Mouse (Mus musculus) midbrain, embryonic 15.5 days (tissue): ENCODE measurements around the gene Pogz. TPM values are rescaled to one million over a fixed set of nuclear protein-coding genes. Genes with fewer than 3 reads are reported as not detected.

Experiments
- ATAC-seq: fragments of 200-750 bp; cut with Nextera tagmentation; replicated peaks from 2 replicates; pipeline ENCODE4 v1.8.0; 2017; ENCODE audit warnings: moderate TSS enrichment
- H3K27ac ChIP-seq: fragments of 300-500 bp; sonication (generic); 2 replicates; pipeline ENCODE4 v1.5.1; 2015; ENCODE audit warnings: mild to moderate bottlenecking, inconsistent platforms
- H3K27me3 ChIP-seq: fragments of 300-500 bp; sonication (generic); replicated peaks from 2 replicates; pipeline ENCODE4 v1.6.1; 2015; ENCODE audit warnings: inconsistent platforms
- H3K36me3 ChIP-seq: fragments of 300-500 bp; sonication (generic); replicated peaks from 2 replicates; pipeline ENCODE4 v1.6.1; 2015; ENCODE audit warnings: inconsistent platforms
- H3K4me1 ChIP-seq: fragments of 300-500 bp; sonication (generic); 2 replicates; pipeline ENCODE4 v1.6.1; 2015; ENCODE audit warnings: inconsistent platforms
- H3K4me2 ChIP-seq: fragments of 300-500 bp; sonication (generic); 2 replicates; pipeline ENCODE4 v1.6.1; 2015; ENCODE audit warnings: inconsistent platforms, mild to moderate bottlenecking, moderate library complexity
- H3K4me3 ChIP-seq: fragments of 300-500 bp; sonication (generic); 2 replicates; pipeline ENCODE4 v1.5.1; 2015; ENCODE audit warnings: mild to moderate bottlenecking, inconsistent platforms
- H3K9ac ChIP-seq: fragments of 300-500 bp; sonication (generic); 2 replicates; pipeline ENCODE4 v1.6.1; 2015; ENCODE audit warnings: mild to moderate bottlenecking, inconsistent platforms
- H3K9me3 ChIP-seq: fragments of 300-500 bp; sonication (generic); 2 replicates; pipeline ENCODE4 v1.6.1; 2016; ENCODE audit warnings: inconsistent platforms
- WGBS: fragments of 180-500 bp; shearing (Covaris S2); methylation state at CpG from one replicate; pipeline ENCODE4 v1.1.7; 2015; ENCODE audit warnings: mixed read lengths; 5-methylcytosine and 5-hydroxymethylcytosine counted together
- polyA plus RNA-seq: library from polyadenylated mRNA; unstranded; fragments of >200 nt; fragmentation: Nextera tagmentation; extraction: Ambion mirVana; gene quantifications from 2 replicates; pipeline ENCODE4 v1.2.1, GENCODE M21; 2015

Pogz gene
- polyA plus RNA-seq, 1 experiment from 2014 or later: 27.5 TPM

DNA sequence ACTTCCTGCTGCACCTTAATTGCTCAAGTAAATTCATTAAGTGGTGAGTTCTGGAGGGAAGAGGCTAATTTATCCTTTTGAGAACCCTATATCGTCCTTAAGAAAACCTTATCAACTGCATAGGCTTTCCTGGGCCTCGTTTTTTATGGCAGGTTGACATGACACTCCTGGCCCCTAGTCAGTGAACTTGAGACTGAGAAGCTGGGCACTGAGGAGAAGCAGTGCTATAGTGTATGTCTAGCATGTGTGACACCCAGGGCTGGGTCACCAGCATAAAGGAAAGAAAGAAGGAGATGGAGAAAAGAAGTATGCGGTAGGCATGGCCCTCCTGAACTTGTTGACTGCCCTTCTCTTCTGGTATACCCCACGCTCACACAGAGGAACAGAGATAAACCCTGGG lies 23.3 kb upstream of the Pogz start:
- no peaks in the 10 kb centered on the region for H3K36me3 ChIP-seq
- no peaks in the 10 kb centered on the region for H3K27me3 ChIP-seq
- H3K4me2 ChIP-seq: no peak overlapping the region
- WGBS: 86% methylated on average over 4 of the region's 4 CpGs
- H3K4me1 ChIP-seq: no peaks in the 10 kb centered on the region
- H3K27ac ChIP-seq: no peak overlapping the region
- H3K9me3 ChIP-seq: no peaks in the 10 kb centered on the region
- ATAC-seq: no peak
- H3K4me3 ChIP-seq: no peak overlapping the region
- no peak overlapping the region for H3K9ac ChIP-seq

DNA sequence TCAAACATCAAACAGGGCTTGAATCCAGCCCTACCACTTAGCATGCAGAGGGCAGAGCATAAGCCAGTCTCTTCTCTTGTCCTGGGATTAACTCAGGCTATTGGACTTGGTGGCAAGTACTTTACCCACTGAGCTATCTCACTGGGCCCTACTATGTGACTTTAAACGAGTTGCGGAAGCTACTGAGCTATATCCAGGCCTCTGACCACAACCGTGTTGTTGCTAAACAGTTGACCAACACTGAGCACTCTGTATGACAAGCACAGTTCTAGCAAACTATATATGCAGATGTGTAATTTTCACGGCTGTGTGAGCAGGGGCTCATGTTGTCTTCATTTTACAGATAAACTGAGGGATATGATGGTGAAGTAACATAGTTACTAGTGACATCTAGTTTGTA lies 22.7 kb upstream of the Pogz start:
- peaks cover 4% of the 10 kb centered on the region; the same call in 1 of the 2 replicates for H3K4me1 ChIP-seq
- H3K27ac ChIP-seq: no peak overlapping the region
- no peak overlapping the region for H3K4me2 ChIP-seq
- 76% methylated on average over 4 of the region's 4 CpGs for WGBS
- H3K27me3 ChIP-seq: no peaks in the 10 kb centered on the region
- ATAC-seq: no peak
- no peaks in the 10 kb centered on the region for H3K9me3 ChIP-seq
- H3K36me3 ChIP-seq: no peaks in the 10 kb centered on the region
- H3K4me3 ChIP-seq: no peak overlapping the region
- no peak overlapping the region for H3K9ac ChIP-seq

DNA sequence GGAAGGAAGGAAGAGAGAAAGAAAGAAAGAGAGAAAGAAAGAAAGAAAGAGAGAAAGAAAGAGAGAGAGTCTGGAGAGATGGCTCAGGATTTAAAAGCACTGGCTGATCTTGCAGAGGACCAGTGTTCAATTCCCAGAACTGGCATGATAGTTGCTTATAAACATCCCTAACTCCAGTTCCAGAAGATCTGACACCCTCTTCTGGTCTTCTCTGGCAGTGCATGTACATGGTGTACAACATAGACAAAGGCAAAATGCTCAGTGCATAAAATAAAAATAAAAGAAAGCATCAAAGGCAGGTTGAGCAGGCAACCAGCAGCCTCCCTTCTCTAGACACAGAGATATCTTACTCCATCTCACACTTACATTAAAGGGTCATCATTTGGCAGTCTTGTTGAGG lies 21.8 kb upstream of the Pogz start:
- no peaks in the 10 kb centered on the region for H3K36me3 ChIP-seq
- no peak for ATAC-seq

DNA sequence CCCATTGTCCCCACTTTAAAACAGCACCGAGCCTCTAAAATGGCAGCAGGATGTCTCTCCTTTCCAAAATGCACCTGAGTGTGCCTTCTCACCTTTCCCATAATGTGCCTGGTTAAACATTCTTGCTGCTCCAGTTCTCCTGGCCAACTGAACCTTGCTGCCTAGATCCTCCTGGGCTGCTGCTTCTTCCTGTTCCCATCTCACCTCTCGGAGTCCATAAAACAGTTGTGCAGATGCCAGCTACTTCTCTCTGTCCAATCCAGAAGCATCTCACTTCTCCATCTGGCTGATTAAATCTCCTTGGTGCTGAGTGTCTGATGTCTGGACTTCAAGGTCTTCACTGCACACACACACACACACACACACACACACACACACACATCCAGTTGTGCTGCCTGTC lies 19.6 kb upstream of the Pogz start:
- no peak overlapping the region for H3K4me3 ChIP-seq

More for the DNA sequence above, 21.8 kb upstream of the Pogz start:
- no peak overlapping the region for H3K9ac ChIP-seq
- no peak overlapping the region for H3K27ac ChIP-seq
- no peaks in the 10 kb centered on the region for H3K9me3 ChIP-seq
- peaks cover 8% of the 10 kb centered on the region; the same call in 1 of the 2 replicates for H3K4me1 ChIP-seq
- no peaks in the 10 kb centered on the region for H3K27me3 ChIP-seq
- no peak overlapping the region for H3K4me2 ChIP-seq
- no peak overlapping the region for H3K4me3 ChIP-seq

DNA sequence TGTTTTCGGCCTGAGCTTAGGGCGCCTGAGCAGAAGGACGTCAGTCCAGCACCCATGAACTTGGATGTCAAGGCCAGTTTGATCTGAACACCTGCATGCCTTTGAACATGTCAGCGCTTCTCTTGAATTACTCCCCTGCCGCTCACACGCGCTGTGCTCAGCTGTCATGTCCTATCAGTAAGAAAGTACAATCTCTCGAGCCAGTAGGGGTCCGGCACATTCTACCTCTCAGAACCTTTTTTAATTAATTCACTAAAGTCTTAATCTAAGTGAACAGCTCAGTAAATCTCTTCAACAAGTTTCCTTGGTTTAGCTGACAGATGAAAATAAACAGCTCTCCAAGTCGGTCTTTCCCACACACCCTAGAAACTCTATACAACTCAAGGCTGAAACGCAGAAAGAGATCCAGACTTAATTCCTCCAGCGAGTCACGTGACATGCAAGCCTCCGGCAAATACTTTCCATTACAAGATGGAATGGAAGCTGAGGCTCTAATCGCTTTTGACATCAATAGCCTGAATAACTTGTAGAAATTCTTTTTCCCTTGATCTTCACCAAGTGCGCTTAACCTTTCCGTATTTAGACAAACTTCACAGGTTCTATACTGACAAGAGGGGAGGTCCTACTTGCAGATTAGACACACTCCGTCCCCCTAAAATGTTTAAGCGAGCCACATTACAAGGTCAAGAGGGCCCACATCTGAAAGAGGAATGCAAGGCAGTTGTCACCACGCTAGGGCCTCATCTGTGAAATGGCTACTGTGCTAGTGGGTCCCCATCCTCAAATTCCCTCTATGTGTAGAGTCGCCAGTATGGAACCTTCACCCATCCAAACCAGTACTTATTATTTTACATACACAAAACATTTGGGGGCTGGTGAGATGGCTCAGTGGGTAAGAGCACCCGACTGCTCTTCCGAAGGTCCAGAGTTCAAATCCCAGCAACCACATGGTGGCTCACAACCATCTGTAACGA lies 17.6 kb upstream of the Pogz start:
- no peaks in the 10 kb centered on the region for H3K9me3 ChIP-seq
- no peak overlapping the region for H3K4me3 ChIP-seq
- no peak overlapping the region for H3K27ac ChIP-seq
- H3K4me1 ChIP-seq: peaks cover 17% of the 10 kb centered on the region; the same call in 1 of the 2 replicates
- H3K36me3 ChIP-seq: no peaks in the 10 kb centered on the region
- no peak overlapping the region for H3K9ac ChIP-seq
- 55% methylated on average over 24 of the region's 24 CpGs for WGBS
- no peaks in the 10 kb centered on the region for H3K27me3 ChIP-seq
- H3K4me2 ChIP-seq: no peak overlapping the region
- ATAC-seq: no peak

More for the DNA sequence above, 19.6 kb upstream of the Pogz start:
- Histone ChIP-seq H3K4me1 (peaks cover 17% of the 10 kb centered on the region; the same call in 1 of the 2 replicates), H3K36me3 (no peaks in the 10 kb centered on the region), H3K9ac (no peak overlapping the region), H3K9me3 (no peaks in the 10 kb centered on the region), H3K27me3 (no peaks in the 10 kb centered on the region), H3K27ac (no peak overlapping the region), H3K4me2 (no peak overlapping the region)
- WGBS: 98% methylated on average over 2 of the region's 2 CpGs
- ATAC-seq: no peak

DNA sequence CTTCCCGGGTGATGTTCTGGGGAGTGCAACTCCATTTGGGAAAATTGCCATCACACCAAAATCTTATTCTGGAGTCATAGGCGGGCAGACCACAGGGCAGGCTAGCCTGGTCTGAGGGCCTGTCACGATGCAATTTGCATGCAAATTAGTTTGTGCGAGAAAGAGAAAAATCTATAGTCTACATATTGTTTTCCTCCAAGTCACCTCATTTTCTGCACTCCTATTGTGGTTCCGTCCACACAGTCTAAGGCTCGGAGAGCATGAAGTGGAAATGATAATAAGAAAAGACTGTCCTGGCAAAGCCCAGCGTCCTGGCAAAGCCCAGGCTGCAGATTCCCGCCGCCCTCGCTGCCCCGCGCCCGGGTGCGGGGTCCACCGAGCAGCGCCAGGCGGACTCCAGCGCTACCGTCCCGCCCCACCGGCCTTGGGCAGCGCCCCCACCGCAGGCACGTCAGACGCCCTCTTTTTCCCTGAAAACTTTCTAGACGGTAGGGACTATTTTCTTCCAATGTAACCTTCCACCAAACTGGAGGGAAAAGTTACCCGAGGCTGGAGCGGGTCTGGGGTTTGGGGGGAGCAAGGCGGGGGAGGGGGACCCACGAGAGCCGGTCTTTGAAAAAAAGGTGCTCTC lies 16.2 kb upstream of the Pogz start:
- H3K9ac ChIP-seq: peak overlapping the region; percentile 69
- no peaks in the 10 kb centered on the region for H3K9me3 ChIP-seq
- no peaks in the 10 kb centered on the region for H3K36me3 ChIP-seq
- peak overlapping the region; percentile 73 for H3K4me2 ChIP-seq
- H3K27ac ChIP-seq: peak overlapping the region; percentile 90
- H3K4me3 ChIP-seq: peak overlapping the region; percentile 63
- H3K4me1 ChIP-seq: peaks cover 17% of the 10 kb centered on the region; the same call in 1 of the 2 replicates
- 1% methylated on average over 31 of the region's 31 CpGs for WGBS
- peak; percentile 72 for ATAC-seq
- no peaks in the 10 kb centered on the region for H3K27me3 ChIP-seq

DNA sequence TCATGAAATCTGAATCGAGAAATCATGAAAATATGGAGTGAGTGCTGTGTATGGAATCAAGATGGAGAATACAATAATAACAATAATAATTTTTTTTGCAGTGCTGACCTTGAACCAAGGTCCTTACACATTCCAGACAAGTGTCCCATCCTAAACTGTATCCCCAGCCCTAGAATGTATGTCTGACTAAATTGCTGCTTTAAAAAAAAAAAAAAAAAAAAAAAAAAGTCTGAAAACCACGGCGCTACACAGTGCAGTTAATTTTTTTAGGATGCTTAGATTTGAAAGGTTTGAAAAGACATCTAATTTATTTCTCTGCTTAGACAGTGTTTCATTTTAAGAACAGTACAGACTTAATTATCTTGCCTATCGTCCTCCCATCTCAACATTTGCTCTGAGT lies 15.3 kb upstream of the Pogz start:
- peak overlapping the region; percentile 90 for H3K27ac ChIP-seq
- peak overlapping the region; percentile 73 for H3K4me2 ChIP-seq
- peak overlapping the region; percentile 69; the same call in 1 of the 2 replicates for H3K9ac ChIP-seq
- peak overlapping the region; percentile 63 for H3K4me3 ChIP-seq
- no peaks in the 10 kb centered on the region for H3K9me3 ChIP-seq
- H3K4me1 ChIP-seq: peaks cover 17% of the 10 kb centered on the region; the same call in 1 of the 2 replicates
- H3K27me3 ChIP-seq: no peaks in the 10 kb centered on the region
- no peaks in the 10 kb centered on the region for H3K36me3 ChIP-seq
- WGBS: 79% methylated on average over 4 of the region's 4 CpGs
- ATAC-seq: no peak

DNA sequence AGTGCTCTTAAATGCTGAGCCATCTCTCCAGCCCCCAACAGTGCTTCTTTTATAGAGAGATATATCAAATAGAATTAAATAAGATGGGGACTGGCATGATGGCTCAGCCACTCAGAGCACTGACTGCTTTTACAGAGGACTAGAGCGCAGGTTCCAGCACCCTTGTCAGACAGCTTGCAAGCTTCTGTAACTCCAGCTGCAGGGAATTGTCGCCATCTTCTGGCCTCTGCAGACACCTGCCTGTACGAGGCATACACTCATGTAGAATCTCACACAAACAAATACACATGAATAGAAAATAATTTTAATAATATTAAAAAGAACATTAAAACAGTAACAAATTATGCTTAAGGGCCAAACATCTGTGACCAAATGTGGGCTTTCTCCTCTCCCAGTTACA lies 13.3 kb upstream of the Pogz start:
- H3K4me2 ChIP-seq: no peak overlapping the region
- H3K9ac ChIP-seq: no peak overlapping the region
- no peak for ATAC-seq
- no peaks in the 10 kb centered on the region for H3K9me3 ChIP-seq
- 81% methylated on average over 3 of the region's 3 CpGs for WGBS
- peaks cover 17% of the 10 kb centered on the region; the same call in 1 of the 2 replicates for H3K4me1 ChIP-seq
- no peaks in the 10 kb centered on the region for H3K27me3 ChIP-seq
- no peaks in the 10 kb centered on the region for H3K36me3 ChIP-seq
- no peak overlapping the region for H3K27ac ChIP-seq
- no peak overlapping the region for H3K4me3 ChIP-seq

DNA sequence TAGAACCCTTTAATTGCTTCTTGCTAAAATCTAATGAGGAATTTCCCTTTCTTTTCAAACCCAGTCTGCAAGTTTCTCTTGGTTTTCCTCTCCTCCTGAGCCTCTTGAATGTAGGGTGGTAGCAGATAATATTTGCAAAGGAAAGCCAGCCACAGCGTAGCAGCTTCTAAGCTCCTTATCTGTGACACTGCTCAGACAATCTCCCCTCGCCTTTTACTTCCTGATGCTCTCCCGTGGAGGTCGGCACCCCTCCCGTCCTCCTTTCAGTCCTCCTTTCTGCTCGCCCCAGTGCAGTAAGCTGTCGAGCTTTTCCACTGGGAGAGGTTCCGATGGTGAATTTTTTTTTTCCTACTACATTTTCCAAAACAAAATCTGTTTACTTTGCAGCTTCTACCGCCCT lies 5.3 kb upstream of the Pogz start:
- no peak for ATAC-seq
- H3K9ac ChIP-seq: no peak overlapping the region

DNA sequence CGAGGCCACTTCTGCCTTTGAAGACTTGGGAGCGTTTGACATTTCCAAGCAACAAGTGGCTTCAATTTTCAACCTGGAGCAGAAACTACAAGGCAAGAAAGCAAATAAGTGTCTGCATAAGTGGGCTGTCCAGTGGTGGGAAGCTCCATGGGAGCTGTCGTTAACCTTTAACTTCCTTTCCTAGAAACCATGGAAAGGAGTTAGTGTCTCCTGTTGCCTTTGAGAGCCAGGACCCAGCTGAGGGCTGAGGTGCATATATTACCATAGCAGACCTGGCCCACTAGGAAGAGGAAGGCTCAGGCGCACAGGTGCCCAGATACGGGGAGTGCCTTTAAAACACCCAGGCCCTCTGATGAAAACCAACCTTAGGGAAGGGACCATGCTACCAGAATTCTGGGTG lies 4.7 kb upstream of the Pogz start:
- WGBS: 85% methylated on average over 5 of the region's 5 CpGs
- Histone ChIP-seq H3K9ac (no peak overlapping the region), H3K4me2 (no peak overlapping the region), H3K27ac (no peak overlapping the region), H3K9me3 (no peaks in the 10 kb centered on the region), H3K27me3 (no peaks in the 10 kb centered on the region), H3K36me3 (no peaks in the 10 kb centered on the region), H3K4me1 (peaks cover 3% of the 10 kb centered on the region; the same call in 1 of the 2 replicates), H3K4me3 (no peak overlapping the region)
- ATAC-seq: no peak

More for the DNA sequence above, 5.3 kb upstream of the Pogz start:
- Histone ChIP-seq H3K4me3 (no peak overlapping the region), H3K36me3 (no peaks in the 10 kb centered on the region), H3K27ac (no peak overlapping the region), H3K9me3 (no peaks in the 10 kb centered on the region), H3K4me1 (peaks cover 3% of the 10 kb centered on the region; the same call in 1 of the 2 replicates), H3K4me2 (no peak overlapping the region), H3K27me3 (no peaks in the 10 kb centered on the region)
- 16% methylated on average over 9 of the region's 9 CpGs for WGBS

DNA sequence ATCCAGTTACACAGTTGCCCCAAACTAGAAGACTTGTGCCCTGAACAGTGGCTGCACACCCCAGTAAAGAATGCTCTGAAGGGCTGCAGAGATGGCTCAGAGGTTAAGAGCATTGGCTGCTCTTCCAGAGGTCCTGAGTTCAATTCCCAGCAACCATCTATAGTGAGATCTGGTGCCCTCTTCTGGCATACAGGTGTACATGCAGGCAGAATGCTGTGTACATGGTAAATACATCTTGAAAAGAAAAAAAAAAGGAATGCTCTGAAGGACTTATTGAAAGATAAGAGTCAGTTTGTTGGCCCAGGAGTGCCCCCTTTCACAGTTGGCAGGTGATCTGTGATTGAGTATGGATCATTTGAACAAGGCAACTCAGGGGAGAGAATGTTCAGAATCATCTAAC lies 4.0 kb upstream of the Pogz start:
- H3K4me2 ChIP-seq: no peak overlapping the region
- H3K9ac ChIP-seq: no peak overlapping the region
- H3K36me3 ChIP-seq: no peaks in the 10 kb centered on the region
- H3K27me3 ChIP-seq: no peaks in the 10 kb centered on the region
- peaks cover 3% of the 10 kb centered on the region; the same call in 1 of the 2 replicates for H3K4me1 ChIP-seq
- no peaks in the 10 kb centered on the region for H3K9me3 ChIP-seq
- ATAC-seq: no peak
- no peak overlapping the region for H3K4me3 ChIP-seq
- no peak overlapping the region for H3K27ac ChIP-seq

DNA sequence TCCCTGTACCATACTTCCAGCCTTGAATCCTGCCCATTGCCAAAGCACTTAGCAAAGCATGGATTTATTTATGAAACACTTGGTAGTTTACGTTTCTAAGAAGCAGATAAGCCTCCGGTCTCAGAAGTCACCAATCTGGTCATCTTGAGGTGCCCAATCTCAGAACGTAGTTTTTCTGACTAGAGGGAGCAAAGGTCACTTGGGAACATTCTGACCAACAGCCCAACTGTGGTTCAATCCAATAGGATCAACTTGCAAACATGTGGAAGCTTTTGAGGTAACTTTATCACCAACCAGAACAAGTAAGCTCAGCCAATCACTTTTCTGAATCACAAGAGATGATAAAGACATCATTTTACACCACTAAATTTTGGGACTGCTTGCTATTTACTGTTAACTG lies 2.0 kb upstream of the Pogz start:
- 85% methylated on average over 3 of the region's 3 CpGs for WGBS
- no peak for ATAC-seq
- H3K9ac ChIP-seq: no peak overlapping the region
- no peaks in the 10 kb centered on the region for H3K9me3 ChIP-seq
- H3K36me3 ChIP-seq: no peaks in the 10 kb centered on the region
- peaks cover 21% of the 10 kb centered on the region for H3K4me1 ChIP-seq
- H3K4me2 ChIP-seq: no peak overlapping the region
- H3K4me3 ChIP-seq: no peak overlapping the region
- H3K27me3 ChIP-seq: no peaks in the 10 kb centered on the region
- H3K27ac ChIP-seq: no peak overlapping the region
